Mouse (Mus musculus): ENCODE measurements around the gene 4930564D02Rik.

4930564D02Rik gene

DNA sequence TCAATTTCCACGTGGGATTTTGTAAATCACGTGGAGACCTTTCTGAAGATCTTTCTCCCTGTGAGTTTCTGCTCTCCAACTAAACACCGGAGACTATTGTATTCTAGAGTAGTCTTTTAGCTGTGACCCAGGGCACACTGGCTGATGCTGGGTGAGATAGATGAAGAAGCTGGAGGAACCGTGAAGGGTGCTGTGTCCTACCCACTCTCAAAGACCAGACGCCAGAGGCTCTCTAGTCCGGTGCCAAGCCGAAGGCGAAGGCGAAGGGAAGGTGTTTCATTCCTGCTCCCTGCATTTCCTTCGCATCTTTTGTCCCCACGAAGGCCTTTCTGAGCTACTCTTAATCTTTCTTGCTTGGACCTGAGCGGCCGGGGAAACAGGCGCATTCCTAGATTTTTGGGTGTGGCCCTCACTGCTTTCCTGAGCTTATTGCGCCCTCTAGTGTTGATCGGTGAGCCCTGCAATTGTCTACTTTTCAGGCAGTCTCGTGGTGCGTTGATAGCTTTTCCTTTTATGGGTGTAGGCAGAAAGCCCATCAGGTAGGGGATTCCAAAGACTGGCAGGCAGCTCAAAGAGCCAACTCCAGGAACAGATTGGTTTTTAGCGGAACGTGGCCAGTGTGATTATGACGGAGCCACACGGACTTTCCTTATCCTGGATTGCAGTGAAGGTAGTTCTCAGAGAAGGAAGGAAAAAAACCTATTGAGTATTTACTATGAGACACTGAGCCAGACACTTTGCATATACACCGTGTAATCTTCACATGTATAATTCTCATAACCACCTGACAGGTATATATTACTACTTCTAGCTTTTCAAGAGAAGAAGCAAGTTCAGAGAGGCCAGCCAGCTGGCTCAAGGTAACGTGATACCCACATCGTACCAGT lies 7.8 kb upstream of the 4930564D02Rik start:
- peak; percentile 83 to 89 for DNase-seq

DNA sequence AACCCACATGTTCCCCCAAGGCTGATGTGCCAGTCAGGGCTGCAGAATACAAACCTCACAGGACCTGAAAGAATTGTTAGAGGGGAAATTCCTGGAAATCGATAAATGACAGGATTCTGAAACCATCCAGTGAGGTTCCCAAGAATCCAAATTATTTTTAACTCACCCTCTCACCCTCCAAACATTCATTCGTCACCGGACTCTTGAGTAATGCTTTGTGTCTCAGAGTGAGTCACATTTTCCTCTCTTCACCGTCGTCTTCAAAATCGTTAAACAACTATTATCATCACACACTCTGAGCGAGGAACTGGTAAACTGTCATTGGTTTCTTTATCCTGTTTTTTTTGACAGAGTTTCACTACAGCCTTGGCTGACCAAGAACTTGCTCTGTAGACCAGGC lies 6.7 kb upstream of the 4930564D02Rik start:
- no peak for DNase-seq

DNA sequence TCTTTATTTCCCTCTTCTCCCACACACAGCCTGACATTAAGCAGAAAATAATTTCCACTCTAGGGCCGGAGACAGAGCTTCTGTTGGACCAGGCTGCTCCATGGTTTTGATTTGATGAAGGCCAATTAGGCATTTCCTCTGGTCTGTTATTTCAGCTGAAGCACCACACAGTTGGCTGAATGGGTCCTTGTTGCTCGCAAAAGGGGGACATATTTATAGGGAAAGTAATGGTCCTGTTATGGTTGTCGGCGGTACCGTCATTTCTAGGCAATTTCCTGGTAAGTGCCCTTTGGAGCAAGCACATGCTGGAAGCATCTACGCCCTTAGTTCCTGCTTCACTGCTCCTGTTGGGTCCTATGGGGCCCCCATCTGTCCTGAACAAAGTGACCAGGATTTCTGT lies 5.7 kb upstream of the 4930564D02Rik start:
- no peak for DNase-seq

DNA sequence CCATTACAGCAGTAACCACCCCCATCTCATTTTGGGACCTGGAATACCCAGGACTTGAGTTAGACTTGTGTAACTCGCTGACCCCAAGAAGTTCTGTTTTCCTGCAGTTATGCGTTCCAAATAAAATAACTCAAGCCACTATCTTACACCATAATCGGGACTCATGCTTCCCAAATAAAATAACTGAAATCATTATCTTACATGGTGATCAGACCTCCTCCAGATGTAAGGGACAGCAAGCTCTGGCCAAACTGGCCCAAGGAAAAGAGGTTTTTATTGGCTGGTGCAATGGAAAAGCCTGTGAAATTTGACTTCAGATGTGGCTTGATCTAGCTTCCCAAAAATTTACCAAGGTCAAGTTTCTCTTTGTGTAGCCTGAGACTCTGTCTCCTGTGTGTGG lies 5.1 kb upstream of the 4930564D02Rik start:
- no peak for DNase-seq

DNA sequence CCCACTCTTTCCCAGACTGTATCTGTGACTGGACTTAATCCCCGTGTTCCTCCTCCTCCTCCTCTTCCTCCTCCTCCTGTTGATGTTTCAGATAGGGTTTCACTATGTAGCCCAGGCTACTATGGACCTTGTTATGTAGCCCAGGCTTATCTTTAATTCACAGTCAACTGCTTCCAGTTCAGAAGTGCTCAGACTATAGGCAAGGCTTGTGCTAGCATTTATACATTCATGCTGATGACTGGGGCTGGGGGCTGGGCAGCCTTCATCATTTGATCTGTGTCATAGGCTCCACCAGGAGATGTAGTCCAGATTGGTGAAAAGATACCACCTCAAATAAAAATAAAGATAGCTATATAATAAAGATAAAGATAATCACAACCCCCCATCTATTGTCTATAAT lies 4.7 kb upstream of the 4930564D02Rik start:
- no peak for DNase-seq

DNA sequence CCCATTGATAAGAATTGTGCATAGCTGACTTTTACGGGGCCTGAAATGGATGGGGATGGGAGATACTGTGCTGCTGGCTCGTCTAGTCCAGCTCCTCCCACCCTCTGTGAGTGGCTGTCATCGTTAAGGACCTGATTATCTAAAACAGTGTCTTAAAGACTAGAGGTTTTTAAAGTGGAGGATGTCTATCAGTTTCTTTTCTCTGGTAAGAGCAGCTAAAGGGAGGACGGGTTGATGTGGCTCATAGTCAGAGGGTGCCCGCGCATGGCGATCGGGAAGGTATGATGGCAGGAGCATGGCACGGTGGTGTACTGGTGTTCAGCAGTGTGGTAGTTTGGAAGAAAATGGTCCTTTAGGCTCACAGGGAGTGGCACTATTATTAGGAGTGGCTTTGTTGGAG lies 4.0 kb upstream of the 4930564D02Rik start:
- DNase-seq, result no peak

DNA sequence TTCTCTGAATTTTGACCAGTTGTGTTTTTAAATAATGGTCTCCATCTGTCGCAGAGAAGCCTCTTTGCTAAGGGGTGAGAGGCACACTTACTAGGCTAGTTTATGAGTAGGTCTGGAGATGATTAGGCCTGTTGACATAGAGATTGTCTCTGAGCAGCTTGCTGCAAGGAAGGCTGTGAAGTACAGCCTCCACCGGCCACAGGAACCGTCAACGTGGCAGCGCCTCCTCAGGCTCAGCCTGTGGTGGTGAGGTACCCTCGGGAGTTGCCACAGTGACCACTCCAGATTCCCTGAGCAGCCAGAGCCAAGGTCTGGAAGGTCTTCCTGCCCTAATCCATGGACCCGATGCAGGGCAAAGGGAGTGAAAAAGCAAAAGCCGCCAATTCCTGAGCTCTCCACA lies 3.9 kb downstream of the 4930564D02Rik start:
- DNase-seq, result no peak

DNA sequence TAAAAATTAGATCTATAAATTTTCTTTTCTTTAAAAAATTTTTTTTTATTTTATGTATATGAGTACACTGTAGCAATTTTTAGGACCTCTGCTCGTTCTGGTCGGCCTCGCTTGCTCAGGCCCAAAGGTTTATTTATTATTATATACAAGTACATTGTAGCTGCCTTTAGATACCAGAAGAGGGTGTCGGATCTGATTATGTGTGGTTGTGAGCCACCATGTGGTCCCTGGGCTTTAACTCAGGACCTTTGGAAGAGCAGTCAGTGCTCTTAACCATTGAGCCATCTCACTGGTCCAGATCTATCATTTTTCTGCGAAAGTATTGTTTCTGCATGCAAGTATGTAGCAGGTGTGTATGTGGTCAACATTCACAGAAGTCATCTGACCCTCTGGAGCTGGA lies 4.6 kb downstream of the 4930564D02Rik start:
- DNase-seq, result no peak

DNA sequence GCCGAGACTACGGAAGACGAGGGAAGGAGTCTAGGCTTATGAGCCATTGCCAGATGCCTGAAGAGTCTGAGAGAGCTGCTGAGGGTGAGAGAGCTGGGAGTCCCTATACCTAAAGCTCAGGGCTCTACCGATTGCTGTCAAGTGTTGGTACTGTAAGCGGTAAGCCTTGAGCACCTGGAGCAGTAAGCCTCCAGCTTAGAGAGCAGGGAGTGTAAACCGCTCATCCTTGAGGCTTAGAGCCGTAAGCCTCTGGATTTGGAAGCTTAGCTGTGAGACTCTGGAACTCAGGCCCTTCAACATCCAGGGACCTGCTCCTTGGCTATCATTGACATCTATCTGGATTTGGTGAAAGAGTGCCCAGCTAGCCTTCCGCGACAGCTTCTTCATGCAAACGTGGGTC lies 5.9 kb downstream of the 4930564D02Rik start:
- DNase-seq, result no peak

DNA sequence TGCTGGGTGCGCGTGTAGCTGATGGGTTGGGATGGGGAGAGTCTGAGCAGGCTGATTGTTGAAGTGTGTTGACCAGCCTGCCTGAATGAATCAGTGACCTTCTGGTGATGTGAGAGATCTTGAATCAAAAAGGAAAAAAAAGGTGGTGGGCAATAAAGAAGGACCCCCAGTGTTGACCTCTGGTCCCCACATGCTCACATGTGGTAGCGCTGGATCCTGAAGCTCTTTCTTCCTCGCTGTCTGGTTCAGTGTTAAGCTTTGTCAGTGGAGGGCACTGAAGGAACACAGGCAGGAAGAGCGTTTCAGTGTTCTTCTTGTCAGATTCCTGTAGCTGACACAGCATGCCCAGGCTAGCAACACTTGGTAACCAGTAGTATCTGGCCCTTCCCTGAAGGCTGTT lies 9.2 kb downstream of the 4930564D02Rik start:
- DNase-seq, result no peak

DNA sequence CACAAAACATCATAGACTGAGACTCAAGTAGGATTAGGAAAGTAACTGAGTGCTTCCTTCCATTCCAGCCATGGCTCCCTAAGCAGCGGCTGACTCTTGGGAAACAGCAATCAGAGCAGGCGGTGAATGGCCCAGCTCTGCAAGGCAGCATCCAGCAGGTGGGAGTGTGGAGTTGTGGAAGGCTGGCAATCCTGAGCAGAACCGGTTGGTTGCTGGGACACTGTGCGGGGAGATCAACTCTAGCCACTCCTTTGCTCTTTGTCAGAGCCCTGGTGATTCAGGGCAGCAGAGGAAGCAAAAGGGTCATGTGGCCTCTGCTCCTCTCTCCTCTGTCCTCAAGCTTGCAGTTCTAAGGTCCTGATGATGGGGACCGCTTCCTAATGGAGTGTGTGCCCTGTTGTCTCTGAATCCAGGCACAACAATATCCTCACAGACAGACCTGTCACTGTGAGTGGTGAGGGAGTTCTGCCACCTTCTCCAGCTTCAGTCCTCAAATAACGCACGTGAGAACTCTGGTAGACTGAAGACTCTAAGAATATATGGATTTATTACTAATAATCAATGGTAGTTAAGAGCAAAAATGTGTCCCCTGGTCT lies 11.7 kb downstream of the 4930564D02Rik start:
- DNase-seq, result peak; percentile 80 to 81

DNA sequence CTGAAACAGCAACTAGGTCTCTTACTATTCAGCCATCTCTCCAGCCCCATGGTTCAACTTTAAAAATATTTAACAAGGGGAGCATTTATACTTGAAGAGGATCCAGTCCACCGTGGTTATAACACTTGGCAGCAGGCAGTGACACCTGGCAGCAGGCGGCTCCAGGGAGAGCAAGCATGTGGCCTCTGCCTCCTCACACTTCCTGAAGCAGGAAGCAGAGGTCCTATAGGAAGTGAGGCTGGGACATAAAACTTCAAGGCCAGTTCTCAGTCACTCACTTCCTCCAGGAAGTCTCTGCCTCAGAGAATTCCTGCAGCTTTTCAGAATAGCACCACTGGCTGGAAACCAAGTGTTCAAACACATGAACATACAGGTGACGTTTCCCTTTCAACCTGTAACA lies 20.7 kb downstream of the 4930564D02Rik start:
- peak; percentile 36 to 78 for DNase-seq

DNA sequence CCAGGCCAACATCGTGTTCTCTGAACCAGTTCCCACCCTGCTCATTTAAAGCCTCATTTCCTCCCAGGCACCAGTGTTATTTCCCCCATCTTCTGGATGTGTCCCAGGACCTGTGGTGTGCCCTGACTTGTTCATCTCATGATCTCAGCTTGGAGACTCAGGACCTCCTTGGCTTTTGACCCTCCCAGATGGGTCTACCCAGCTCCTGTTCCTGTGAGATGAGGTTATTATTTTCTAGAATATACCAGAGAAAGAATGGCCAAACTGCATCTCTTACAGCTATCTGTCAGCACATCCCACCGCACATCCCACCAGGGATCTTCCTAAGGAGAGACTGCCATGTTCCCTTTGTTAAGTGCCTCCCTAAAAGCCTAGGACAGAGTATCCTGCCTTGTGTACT lies 22.0 kb downstream of the 4930564D02Rik start:
- DNase-seq, result no peak

DNA sequence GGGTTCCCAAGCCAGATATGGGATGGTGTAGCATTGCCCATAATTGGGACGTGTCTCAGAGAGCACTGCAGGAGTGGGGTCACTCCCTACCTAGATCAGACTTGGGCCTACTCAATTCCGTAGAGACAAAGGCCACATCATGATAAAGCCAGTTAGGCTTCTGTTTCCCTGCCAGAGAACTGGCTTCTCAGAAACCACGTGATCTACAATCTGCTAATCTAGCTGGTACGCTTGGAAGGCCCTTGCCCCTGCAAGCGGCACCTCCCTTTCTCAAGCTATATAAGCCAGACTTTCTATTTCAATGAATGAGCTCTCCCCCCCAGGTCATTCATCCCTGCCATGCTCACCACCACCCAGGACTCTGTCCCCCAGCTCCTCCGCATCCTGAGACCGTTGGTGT lies 23.5 kb downstream of the 4930564D02Rik start:
- no peak for DNase-seq

DNA sequence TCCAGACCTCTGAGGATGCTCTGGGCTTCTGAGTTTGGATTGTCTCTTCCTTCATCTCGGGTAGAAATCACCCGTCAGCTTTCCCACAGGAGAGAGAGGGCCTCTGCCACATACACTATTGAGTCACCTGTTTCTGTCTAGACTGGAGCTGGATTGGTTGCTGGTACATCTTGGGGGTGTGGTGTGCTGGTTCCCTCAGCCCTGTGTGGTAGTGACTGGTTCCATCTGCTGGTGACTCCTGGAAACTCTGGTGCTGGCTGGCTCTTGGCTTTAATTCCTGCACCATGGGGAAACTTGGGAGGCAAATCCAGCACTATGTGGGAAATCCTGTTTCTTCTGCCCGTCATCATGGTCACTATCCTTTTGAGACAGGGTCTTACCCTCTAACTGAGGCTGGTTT lies 24.3 kb downstream of the 4930564D02Rik start:
- peak; percentile 58 to 71 for DNase-seq

DNA sequence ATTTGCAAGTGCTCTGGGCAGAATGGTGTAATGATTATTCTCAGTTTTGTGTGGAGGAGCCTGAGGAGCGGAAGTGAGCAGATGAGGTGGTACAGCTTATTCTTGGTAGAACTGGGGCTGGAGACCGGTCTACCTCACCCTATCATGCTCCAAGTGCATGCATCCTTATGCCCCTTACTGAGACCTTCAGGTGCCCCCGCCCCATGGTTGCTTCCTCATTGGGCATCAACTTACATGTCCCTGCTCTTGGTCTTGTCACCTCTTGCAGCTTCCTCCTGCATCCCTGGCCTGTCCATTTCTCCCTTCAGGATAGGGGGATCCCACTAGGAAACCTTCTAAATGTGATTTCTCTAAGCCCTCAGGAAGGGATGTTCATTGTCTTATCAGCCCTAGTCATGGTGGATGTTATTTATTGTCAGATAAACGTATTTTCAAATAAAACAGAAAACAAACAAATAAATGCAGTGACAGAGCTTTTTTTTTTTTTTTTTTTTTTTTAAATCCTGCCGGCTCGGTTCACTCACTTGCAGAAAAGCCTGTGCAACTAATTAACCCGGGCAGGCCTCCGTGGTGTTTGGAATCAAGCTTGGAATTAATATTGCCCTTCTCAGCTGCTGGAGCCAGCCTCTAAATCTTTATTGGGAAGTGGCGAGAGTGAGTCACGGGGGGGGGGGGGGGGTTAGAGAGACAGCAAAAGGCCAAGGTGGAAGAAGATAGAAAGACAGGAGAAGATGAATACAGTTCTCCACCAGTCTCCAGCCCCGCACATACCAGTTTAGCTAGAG lies 26.3 kb downstream of the 4930564D02Rik start:
- peak; percentile 32 to 48 for DNase-seq

DNA sequence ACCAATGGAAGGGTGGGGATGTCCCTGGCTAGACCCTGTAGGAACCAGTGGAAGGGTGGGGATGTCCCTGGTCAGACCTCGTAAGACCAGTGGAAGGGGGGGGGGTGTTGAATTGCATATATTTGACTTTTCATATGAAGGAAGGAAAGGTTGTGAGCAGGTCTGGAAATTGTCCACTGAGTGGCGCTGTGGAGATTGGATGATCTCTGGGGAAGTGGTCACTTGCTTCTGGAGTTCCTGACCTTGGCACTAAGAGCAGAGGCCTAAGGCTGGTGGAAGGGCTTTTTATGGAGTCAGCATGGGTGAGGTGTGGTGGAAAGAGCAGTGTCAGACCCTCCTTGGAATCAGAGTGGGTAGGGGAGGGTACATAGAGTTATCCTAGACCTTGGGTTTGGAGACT lies 27.8 kb downstream of the 4930564D02Rik start:
- no peak for DNase-seq

DNA sequence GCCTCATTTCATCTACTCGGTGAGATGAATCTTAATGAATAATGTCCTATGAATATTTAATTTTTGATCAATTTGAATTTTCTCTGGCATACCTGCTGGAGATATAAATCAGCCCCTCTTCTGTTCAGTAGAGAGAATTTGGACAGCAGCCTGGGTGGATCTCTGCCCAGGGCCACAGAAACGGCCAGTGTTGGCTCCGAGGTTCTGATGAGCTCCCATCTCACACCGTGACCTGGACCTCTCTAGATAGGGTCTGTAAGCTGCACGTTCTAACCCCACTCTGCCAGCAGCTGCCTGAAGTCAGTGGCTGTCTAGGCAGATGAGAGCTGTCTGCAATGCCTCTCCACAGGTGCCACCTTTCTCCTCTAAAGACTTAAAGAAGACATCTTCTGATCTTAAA lies 28.4 kb downstream of the 4930564D02Rik start:
- no peak for DNase-seq

DNA sequence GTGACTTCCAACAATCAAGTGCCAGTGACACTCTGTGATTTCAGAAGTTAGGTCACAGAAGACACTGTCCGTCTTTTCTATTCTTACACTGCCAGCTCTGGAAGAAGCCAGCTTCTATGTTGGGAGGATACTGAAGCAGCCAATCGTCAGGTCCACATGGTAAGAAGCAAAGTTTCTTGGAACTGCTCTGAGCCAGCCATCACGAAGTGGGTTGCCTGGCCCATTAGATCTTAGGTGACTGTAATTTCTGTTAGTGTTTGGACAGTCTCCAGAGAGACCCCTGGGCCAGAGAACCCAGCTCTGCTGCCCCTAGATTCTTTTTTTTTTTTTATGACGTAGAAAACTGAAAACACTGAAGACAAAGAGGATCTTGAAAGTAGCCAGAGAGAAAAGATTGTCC lies 30.9 kb downstream of the 4930564D02Rik start:
- no peak for DNase-seq

DNA sequence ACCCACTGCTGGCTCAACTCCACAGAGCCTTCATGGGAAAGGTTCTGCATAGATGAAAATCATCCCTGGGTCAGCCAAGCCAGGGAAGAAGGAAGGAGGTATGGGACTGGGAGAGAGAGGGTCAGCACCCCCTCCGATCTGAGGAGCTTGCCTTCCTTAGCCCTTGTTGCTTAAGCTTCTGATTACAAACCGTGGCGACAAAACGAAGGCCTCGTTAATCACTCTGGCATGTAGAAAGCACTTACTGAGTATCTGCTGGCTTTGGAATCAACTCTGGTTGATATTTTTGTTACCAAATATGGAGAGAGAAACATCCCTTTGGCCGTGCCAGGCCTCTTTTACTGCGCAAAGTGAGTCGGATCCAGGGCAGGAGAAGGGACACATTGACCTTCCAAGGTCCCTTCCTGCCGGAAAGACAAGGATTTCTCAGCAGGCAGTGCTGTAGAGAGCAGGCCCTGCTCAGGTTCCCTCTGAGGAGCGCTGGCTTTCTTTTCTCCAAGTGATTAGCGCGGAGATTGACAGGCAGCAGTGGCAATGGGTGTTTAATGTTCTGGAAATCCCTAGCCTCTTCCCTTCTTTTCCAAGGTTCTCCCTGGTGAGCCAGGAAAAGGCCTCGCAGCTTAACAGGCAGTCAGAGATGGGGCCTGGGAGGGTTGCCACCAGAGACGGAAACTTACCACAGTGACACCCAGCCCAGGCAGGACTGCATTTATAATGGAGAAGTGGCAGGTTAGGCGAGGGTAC lies 33.1 kb downstream of the 4930564D02Rik start:
- no peak for DNase-seq

DNA sequence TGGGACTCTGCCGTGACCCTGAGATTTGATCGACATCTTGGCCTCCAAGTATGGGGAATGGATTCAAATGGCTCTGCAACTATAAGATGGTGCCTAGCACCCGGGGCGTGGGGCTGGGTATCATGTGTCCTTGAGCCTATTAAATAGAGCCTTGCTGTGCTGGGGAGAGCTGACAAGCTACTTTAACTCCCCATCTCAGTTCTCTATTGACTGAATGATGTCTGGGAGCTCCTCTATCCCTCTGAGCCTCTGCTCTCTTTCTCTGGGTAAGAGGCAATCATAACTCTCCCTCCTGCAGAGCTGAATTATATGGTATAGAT lies 33.6 kb downstream of the 4930564D02Rik start:
- DNase-seq, result no peak

DNA sequence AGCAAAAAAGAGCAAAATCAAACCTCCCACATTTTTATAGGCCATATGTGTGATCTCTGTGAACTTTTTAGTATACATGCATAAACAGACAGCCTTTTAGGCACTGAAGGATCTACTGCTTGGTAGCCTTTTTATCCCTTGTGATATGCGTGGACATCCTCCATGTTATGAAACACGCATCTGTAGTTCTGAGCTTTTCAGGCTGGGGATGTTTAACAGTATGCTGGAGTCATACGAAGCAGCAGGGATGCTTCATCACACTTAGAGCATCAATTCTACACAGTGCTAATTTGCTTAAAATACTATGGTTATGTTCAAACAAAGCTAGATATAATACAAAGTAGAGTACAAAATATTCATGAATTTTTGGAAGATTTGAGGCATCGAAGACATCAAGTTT lies 39.2 kb downstream of the 4930564D02Rik start:
- DNase-seq, result no peak

DNA sequence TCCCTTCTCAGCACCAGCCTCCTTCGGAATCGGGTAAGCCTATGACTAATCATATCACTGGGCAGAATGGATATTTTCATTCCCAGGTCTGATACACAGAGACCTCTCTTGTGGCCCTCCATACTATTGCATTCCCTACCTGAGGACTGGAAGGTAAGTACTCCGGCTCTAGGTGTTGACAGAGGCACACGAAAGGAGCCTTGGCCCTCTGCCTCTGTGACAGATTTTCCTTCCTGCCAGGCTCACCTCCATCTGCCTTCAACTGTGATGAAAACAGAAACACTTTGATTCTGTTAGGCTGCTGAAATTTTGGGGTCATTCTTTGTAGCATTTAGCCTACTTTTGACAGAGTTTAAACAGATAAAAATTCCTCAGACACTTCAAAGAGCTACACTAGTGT lies 47.2 kb downstream of the 4930564D02Rik start:
- DNase-seq, result no peak
